Mouse (Mus musculus): Measurements from ENCODE around the gene Arhgef15. TPM values are rescaled to one million over a fixed set of nuclear protein-coding genes. Genes with fewer than 3 reads are reported as not detected.

Gene Arhgef15
- polyA plus RNA-seq, 1 experiment from 2014 or later: 1.8 TPM

DNA sequence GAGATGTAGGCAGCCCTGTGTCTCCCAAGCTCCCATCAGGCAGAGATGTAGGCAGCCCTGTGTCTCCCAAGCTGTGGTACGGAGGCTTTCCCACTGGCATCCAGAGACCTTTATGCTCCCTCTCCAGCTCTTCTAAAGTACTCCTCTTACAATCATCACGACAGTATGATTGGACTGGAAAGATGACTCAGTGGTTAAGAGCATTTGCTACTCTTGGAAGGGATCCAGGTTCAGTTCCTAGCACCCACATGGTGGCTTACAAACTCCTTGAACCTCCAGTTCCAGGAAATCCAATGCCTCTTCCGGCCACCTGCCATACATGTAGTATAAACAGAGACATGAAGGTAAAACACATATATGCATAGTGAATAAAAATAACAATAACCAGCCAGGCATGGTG, 4.3 kb upstream of the Arhgef15 start:
- ATAC-seq (no peak), DNase-seq (no peak)
- Histone ChIP-seq H3K9ac (replicated peaks) (no peak overlapping the region), H3K27ac (ENCODE audit: low read depth) (no peak overlapping the region), H3K36me3 (replicated peaks; ENCODE audit: insufficient read depth, low read length) (no peaks in the 10 kb centered on the region), H3K27me3 (ENCODE audit: insufficient read depth, low read length) (peaks cover 9% of the 10 kb centered on the region), H3K4me2 (ENCODE audit: low read depth, low read length) (no peak overlapping the region), H3K9me3 (ENCODE audit: low read length) (no peaks in the 10 kb centered on the region), H3K4me1 (ENCODE audit: insufficient read depth) (no peaks in the 10 kb centered on the region), H3K4me3 (ENCODE audit: low read depth, low read length) (no peak overlapping the region)
- TF ChIP-seq CTCF (IDR thresholded peaks at IDR 0.05; ENCODE audit: low read depth) (no peak), EP300 (IDR thresholded peaks at IDR 0.05; ENCODE audit: low read depth) (no peak)
- WGBS (ENCODE audit: insufficient replicate concordance): 74% methylated on average over 3 of the region's 3 CpGs

DNA sequence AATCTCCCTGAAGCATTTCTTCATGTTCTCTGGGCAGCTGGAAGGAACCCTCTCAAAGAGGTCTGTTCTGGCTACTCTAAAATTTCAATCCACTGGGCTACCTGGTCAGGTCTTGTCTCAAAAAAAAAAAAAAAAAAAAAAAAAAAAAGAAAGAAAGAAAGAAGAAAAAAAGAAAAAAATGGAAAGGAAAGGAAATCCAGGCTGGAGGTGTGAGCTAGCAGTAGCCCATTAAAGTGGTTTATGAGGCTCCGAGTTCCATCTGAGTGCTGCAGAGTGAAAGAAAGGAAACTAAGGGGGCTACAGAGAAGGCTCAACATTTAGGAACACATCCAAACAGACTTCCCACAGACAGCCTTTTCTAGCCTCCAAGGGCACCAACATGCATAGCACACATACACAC, 691 bp upstream of the Arhgef15 start:
- Histone ChIP-seq H3K9ac (replicated peaks) (no peak overlapping the region), H3K27ac (ENCODE audit: low read depth) (no peak overlapping the region), H3K9me3 (ENCODE audit: low read length) (no peaks in the 10 kb centered on the region), H3K4me1 (ENCODE audit: insufficient read depth) (peaks cover 8% of the 10 kb centered on the region), H3K4me2 (ENCODE audit: low read depth, low read length) (no peak overlapping the region), H3K36me3 (replicated peaks; ENCODE audit: insufficient read depth, low read length) (no peaks in the 10 kb centered on the region), H3K4me3 (ENCODE audit: low read depth, low read length) (no peak overlapping the region), H3K27me3 (ENCODE audit: insufficient read depth, low read length) (peaks cover 35% of the 10 kb centered on the region)
- ATAC-seq (no peak), DNase-seq (no peak)
- TF ChIP-seq EP300 (IDR thresholded peaks at IDR 0.05; ENCODE audit: low read depth) (no peak), CTCF (IDR thresholded peaks at IDR 0.05; ENCODE audit: low read depth) (no peak)
- WGBS (ENCODE audit: insufficient replicate concordance): 80% methylated on average over 1 of the region's 1 CpGs

DNA sequence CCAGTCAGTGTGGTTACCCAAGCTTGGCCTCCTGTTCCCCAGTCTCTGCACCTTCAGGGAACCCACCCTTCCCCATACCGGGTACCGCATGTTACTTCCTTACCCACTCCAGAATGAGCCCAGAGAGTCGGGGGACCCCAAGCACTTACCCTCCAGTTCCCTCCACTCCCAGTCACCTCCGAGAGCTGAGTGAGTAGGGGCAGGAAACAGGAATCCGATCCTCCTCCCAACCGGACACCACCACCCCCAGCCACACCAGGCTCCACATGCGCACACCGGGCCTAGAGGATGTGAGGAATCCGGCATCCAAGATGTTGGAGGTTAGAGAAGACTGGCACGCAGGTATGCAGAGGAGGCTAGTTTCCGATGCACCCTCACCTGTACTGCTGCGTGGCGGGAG, 583 bp downstream of the Arhgef15 start:
- DNase-seq: no peak
- Histone ChIP-seq H3K27ac (ENCODE audit: low read depth) (peak overlapping the region; percentile 24; the same call in 1 of the 2 replicates), H3K27me3 (ENCODE audit: insufficient read depth, low read length) (peaks cover 35% of the 10 kb centered on the region), H3K4me3 (ENCODE audit: low read depth, low read length) (0 out of 2 replicates have a peak overlapping the region, but pooled peaks have one; percentile 13), H3K4me1 (ENCODE audit: insufficient read depth) (peaks cover 8% of the 10 kb centered on the region), H3K9me3 (ENCODE audit: low read length) (no peaks in the 10 kb centered on the region), H3K36me3 (replicated peaks; ENCODE audit: insufficient read depth, low read length) (no peaks in the 10 kb centered on the region), H3K4me2 (ENCODE audit: low read depth, low read length) (peak overlapping the region; percentile 35; the same call in 1 of the 2 replicates), H3K9ac (replicated peaks) (no peak overlapping the region)
- TF ChIP-seq EP300 (IDR thresholded peaks at IDR 0.05; ENCODE audit: low read depth): no peak
- TF ChIP-seq CTCF (IDR thresholded peaks at IDR 0.05; ENCODE audit: low read depth): no peak
- ATAC-seq: no peak
- WGBS (ENCODE audit: insufficient replicate concordance): 37% methylated on average over 13 of the region's 13 CpGs

DNA sequence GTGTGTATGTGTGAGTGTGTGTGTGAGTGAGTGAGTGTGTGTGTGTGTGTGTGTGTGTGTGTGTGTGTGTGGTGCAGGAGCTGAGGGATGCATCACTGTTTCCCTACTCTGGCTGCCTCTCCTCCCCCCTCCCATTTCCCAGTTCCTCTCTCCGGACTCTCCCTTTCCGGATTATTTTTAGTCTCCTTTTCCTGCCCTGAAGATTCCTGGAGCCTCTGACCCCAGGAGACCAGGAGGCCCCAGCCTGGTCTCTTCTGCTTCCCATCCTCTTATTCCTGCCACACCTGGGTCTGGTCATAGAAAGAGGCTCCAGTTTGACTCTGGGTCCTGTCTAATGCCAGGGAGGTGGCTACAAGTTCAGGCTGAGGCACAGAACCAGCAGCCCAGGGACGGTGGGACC, 1.2 kb downstream of the Arhgef15 start:
- Histone ChIP-seq H3K27ac (ENCODE audit: low read depth) (peak overlapping the region; percentile 24; the same call in 1 of the 2 replicates), H3K4me1 (ENCODE audit: insufficient read depth) (peaks cover 8% of the 10 kb centered on the region), H3K4me3 (ENCODE audit: low read depth, low read length) (0 out of 2 replicates have a peak overlapping the region, but pooled peaks have one; percentile 13), H3K9ac (replicated peaks) (0 out of 2 replicates have a peak overlapping the region, but pooled peaks have one; percentile 16), H3K36me3 (replicated peaks; ENCODE audit: insufficient read depth, low read length) (no peaks in the 10 kb centered on the region), H3K4me2 (ENCODE audit: low read depth, low read length) (peak overlapping the region; percentile 23; the same call in 1 of the 2 replicates), H3K27me3 (ENCODE audit: insufficient read depth, low read length) (peaks cover 35% of the 10 kb centered on the region), H3K9me3 (ENCODE audit: low read length) (no peaks in the 10 kb centered on the region)
- DNase-seq (no peak), ATAC-seq (0 out of 2 replicates have a peak, but pooled peaks have one; percentile 27)
- WGBS (ENCODE audit: insufficient replicate concordance): 40% methylated on average over 3 of the region's 3 CpGs
- TF ChIP-seq CTCF (IDR thresholded peaks at IDR 0.05; ENCODE audit: low read depth) (no peak), EP300 (IDR thresholded peaks at IDR 0.05; ENCODE audit: low read depth) (no peak)

DNA sequence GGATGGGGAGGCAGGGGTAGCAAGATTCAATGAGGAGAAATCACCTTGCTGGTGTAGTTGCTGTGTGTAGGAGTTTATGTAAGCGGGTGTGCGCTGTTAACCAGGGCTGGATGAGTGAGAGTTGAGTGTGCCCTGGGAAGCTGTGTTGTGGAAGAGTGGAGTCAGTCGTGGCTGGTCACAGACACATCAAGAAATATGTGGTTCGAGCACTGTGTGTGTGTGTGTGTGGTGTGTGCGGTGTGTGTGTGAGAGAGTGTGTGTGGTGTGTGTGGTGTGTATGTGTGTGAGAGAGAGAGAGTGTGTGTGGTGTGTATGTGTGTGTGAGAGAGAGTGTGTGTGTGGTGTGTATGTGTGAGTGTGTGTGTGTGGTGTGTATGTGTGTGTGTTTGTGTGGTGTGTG, 1.8 kb downstream of the Arhgef15 start:
- ATAC-seq (no peak), DNase-seq (no peak)
- Histone ChIP-seq H3K36me3 (replicated peaks; ENCODE audit: insufficient read depth, low read length) (no peaks in the 10 kb centered on the region), H3K4me3 (ENCODE audit: low read depth, low read length) (no peak overlapping the region), H3K4me1 (ENCODE audit: insufficient read depth) (peaks cover 8% of the 10 kb centered on the region), H3K4me2 (ENCODE audit: low read depth, low read length) (peak overlapping the region; percentile 59; the same call in 1 of the 2 replicates), H3K27ac (ENCODE audit: low read depth) (no peak overlapping the region), H3K9me3 (ENCODE audit: low read length) (no peaks in the 10 kb centered on the region), H3K9ac (replicated peaks) (no peak overlapping the region), H3K27me3 (ENCODE audit: insufficient read depth, low read length) (peaks cover 35% of the 10 kb centered on the region)
- TF ChIP-seq CTCF (IDR thresholded peaks at IDR 0.05; ENCODE audit: low read depth) (no peak), EP300 (IDR thresholded peaks at IDR 0.05; ENCODE audit: low read depth) (no peak)
- 64% methylated on average over 5 of the region's 5 CpGs for WGBS (ENCODE audit: insufficient replicate concordance)

DNA sequence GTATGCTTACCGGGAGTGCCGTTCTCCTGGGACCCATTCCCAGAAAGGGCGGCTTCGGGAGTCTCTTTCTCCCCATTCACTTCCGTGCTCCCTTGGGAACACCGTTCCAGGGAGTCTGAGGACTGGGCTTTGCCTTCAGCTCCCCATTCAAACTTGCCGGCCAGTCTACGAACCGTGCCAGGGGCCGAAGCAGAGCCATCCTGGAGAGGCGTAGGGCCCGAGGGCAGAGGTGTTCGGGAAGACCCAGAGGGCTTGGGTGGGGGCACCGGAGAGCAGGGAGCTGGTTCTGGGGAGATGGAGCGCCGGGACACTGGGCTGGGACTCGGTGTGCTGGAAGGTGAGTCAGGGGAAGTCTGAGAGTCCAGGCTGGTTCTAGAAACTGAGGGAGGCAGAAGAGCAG, 2.9 kb downstream of the Arhgef15 start:
- Histone ChIP-seq H3K36me3 (replicated peaks; ENCODE audit: insufficient read depth, low read length) (no peaks in the 10 kb centered on the region), H3K27me3 (ENCODE audit: insufficient read depth, low read length) (peaks cover 35% of the 10 kb centered on the region), H3K4me3 (ENCODE audit: low read depth, low read length) (peak overlapping the region; percentile 32), H3K27ac (ENCODE audit: low read depth) (no peak overlapping the region), H3K9me3 (ENCODE audit: low read length) (no peaks in the 10 kb centered on the region), H3K9ac (replicated peaks) (0 out of 2 replicates have a peak overlapping the region, but pooled peaks have one; percentile 16), H3K4me2 (ENCODE audit: low read depth, low read length) (peak overlapping the region; percentile 59), H3K4me1 (ENCODE audit: insufficient read depth) (peaks cover 8% of the 10 kb centered on the region)
- TF ChIP-seq EP300 (IDR thresholded peaks at IDR 0.05; ENCODE audit: low read depth) (no peak), CTCF (IDR thresholded peaks at IDR 0.05; ENCODE audit: low read depth) (no peak)
- no peak for DNase-seq
- 3% methylated on average over 17 of the region's 17 CpGs for WGBS (ENCODE audit: insufficient replicate concordance)
- ATAC-seq: no peak

All from liver, postnatal 0 days (tissue).